Mouse (Mus musculus) monocyte, adult 2 months (primary cell): ENCODE results near the gene Gtpbp3.
"Not testable (repeated sequence)": the region's sequence is repeated elsewhere in the genome, so short reads cannot be mapped to it uniquely, and the experiment has no call there.

Source experiments
- DNase-seq, 2 experiments: peaks; one replicate each; pipeline ENCODE4 v3.0.0; 2022; ENCODE audit warnings: low spot score in 2 of 2, low read depth in 1 of 2

Gtpbp3 gene

DNA sequence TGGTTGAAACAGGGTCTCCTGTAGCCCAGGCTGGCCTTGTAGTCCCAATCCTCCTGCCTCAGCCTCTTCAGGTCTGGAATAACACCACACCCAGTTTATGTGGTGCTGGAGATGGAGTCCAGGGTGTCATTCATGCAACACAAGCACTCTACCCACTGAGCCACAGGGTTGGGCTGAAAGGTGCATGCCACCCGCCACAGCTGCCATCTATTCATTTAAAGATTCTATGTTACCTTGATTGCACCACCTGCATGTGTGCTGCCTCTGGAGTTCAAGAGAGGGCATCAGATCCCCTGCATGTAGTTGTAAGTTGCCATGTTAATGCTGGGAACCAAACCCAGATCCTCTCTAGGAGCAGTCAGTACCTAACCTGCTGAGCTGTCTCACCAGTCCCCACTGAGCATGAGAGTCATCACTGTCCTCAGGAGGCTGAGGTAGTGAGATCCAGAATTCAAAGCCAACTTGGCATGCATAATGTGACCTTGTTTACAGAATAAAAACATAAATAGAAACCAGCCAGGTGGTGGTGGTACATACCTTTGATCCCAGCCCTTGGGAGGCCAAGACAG, 9.3 kb downstream of the Gtpbp3 start:
- no peak for DNase-seq

GRCm38 (mm10) chr8:71497881-71498501, 10.1 kb downstream of the Gtpbp3 start:
- no peak for DNase-seq

DNA sequence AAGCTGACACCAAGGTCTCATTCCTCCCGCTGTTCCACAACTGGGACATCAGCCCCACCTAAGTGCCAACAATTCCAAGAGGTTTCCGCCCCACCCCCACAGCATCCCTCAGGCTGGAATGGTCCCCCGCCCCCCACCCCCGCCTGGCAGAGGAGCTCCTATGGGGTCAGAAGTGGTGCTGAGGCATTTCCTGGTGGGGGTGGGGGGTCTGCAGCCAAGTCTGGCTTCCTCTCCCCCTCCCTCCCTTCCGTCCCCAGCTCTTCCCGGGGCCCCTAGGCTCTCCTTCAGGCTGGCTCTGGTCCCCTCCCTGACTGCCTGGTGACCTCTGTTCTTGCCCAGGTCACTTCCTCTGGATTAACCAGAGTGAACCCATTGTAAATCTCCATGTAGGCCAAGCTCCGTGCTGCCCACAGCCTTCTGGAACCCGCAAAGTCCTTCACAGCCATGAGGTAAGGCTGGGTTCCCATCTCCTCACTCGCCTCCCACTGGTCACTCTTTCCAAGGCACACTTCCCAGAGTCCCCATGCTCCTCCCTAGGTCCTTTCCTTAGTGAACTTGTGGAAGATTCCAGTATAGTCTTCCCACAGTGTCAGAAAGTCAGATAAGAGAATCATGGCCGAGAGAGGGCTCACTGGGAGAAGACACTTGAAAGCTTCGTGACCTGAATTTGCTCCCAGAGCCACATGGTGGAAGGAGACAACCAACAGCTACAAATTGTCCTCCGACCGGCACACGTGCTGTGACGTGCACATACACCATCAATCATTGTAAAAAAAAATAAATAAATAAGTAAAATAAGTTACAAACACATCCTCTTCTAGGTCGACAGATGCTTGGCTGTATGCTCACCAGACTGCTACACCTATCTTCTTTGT, 11.2 kb downstream of the Gtpbp3 start:
- DNase-seq: no peak

DNA sequence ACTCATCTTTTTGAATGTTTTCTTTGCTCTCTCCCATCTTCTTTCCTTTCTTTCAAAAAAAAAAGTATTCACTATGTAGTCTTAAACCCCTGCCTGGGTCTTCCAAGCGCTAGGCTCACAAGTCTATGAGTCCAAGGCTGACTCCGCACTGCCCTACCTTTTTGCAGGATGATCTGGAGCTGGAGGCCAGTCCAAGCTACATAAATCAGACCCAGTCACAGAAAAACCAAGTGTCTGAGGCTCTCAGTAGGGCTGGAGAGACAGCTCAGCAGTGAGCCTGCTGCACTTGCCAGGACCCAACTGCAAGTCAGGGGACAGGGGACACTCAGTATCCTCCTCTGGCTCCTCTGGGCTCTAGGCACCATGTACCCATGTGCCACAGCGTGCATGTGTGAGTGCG, 16.4 kb downstream of the Gtpbp3 start:
- no peak for DNase-seq

DNA sequence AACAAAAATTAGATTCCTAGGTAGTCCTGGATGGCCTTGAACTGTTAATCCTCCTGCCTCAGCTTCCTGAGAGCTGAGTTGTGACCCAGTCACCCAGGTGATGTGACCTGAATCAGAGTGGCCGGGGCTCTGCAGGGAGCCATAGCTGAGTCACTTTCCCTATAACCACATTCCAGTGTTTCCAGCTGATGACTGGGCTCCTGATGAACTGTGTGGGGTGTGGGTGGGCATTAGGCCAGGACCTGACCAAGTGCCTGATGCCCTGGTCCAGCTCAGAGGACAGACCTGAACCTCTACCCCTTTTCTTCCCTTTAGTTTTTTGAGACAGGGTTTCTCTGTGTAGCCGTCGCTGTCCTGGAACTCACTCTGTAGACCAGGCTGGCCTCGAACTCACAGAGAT, 17.4 kb downstream of the Gtpbp3 start:
- no peak for DNase-seq

DNA sequence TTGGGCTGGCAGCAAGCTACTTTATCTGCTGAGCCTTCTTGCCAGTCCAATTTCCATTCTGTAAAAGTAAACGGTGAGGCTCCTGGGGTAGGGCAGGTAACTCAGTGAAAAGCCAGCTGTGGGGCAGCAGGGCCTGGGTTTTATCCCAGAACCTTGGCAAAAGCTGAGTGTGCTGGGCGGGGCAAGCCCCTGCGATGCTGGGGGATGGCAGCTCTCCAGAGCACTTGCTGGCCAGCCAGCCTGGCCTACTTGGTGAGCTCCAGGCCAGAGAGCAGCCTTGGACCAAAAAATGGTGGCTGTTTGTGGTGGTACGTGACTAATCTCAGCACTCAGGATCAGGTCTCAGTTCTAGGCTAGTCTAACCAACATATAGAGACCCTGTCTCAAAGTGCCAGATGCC, 18.1 kb downstream of the Gtpbp3 start:
- no peak for DNase-seq

- DNase-seq: no peak
Measured at GRCm38 (mm10) chr8:71507589-71508104, 19.7 kb downstream of the Gtpbp3 start.

- no peak for DNase-seq
Measured at GRCm38 (mm10) chr8:71509316-71509715, 21.4 kb downstream of the Gtpbp3 start.

DNA sequence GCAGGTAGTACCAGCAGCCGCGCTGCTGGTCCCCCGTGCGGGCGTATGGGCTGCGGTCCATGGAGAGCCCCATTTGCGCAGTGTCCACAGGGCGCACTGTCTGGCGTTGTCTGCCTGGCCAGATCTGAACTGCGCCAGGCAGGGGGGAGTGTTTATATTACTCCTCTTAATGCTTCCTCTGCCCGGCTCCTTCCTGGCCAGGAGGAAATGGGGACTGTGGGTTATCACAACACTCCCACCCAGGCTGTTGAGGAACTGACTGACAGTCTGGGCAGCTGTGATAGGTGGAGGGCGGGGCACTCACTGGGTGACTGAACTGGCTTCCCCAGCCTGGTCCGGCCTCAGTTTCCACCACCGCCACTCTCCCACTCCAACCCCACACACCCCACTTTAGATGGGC, 23.7 kb downstream of the Gtpbp3 start, which contains the start of gene Plvap:
Plvap (minus strand) TSS at position 109 of the 400 bp plus-strand sequence.
- no peak for DNase-seq

DNA sequence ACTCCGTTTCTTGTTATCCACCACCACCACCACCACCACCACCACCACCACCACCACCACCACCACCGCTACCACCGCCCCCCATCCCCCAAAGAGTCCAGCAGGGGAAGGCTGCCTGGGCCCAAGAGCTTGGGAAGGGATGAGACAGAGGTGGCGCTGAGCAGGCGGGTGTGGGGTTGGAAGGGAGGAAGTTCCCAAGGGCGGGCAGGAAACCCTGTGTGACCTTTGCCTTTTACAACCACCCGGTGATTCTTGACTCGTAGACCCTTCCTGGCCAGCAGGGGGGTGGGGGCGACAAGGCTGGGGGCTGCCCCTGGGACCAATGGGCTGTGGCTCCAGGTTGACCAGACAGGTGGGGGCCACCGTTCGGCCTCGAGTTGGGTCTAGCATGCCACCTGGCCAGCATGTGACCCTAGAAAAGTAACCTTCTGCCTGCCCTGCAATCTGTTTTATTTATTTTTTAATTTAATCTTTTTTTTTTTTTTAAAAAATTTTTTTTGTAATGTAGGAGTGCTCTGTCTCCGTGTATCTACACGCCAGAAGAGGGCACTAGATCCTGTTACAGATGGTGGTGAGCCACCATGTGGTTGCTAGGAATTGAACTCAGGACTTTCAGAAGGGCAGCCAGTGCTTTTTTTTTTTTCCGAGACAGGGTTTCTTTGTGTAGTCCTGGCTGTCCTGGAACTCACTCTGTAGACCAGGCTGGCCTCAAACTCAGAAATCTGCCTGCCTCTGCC, 25.3 kb downstream of the Gtpbp3 start:
- DNase-seq: no peak

DNA sequence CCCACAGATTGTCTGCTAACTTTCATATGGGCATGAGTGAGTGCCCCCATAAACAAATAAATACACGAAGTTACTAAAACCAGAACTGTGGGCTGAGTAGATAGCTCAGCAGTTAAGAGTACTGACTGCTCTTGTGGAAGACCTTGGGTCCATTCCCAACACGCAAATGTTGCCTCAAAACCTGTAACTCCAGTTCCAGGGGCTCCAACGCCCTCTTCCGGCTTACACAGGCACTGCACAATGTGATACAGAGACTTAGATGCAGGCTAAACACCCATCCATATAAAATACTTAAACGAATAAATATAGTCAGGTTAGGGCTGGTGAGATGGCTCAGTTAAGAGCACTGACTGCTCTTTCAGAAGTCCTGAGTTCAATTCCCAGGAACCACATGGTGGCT, 27.1 kb downstream of the Gtpbp3 start:
- no peak for DNase-seq

DNA sequence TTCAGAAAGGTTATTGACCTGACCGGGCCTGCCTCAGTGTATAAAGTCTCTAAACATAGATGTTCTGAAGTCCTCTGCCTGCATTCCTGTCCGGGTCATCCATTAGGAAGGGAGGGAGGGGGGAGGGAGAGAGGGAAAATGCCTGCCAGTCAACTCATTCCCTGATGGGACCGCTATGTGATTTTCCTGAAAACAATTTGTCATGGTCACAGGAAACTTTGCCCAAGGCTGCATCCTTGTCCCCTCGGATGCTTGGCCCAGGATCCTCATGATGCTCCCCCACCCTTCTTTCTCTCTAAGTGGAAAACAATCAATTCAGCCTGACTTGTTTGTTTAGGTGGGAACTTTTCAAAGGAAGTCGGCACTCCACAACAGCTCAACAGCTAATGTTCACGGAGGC, 28.9 kb downstream of the Gtpbp3 start:
- DNase-seq: no peak

DNA sequence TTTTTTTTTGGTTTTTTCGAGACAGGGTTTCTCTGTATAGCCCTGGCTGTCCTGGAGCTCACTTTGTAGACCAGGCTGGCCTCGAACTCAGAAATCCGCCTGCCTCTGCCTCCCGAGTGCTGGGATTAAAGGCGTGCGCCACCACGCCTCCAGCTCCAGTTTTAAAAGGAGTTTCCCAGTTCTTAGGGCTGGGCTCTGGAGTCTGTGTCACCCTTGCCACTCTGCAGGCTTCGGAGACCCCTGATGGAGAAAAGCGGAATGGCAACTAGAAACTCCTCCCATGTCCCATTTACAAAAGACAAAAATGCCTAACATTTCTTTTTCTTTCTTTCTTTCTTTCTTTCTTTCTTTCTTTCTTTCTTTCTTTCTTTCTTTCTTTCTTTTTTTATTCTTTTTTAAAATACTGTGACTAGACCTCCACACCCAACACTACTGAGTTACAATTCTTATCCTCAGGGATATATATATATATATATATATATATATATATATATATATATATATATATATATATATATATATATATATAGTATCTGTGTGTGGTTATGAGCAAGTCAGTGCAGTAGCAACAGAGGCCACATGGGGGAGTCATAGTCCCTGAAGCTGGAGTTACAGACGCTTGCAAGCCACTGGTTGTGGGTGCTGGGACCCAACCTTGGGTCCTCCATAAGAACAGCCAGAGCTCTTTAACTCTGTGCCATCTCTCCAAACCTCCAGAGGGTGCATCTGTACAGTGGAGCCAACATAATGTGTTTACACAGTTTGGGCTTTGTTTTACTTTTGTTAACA, 31.3 kb downstream of the Gtpbp3 start:
- not testable (repeated sequence) for DNase-seq

- peak; percentile 80 to 94 for DNase-seq
Measured at GRCm38 (mm10) chr8:71521634-71522033, 33.7 kb downstream of the Gtpbp3 start.

DNA sequence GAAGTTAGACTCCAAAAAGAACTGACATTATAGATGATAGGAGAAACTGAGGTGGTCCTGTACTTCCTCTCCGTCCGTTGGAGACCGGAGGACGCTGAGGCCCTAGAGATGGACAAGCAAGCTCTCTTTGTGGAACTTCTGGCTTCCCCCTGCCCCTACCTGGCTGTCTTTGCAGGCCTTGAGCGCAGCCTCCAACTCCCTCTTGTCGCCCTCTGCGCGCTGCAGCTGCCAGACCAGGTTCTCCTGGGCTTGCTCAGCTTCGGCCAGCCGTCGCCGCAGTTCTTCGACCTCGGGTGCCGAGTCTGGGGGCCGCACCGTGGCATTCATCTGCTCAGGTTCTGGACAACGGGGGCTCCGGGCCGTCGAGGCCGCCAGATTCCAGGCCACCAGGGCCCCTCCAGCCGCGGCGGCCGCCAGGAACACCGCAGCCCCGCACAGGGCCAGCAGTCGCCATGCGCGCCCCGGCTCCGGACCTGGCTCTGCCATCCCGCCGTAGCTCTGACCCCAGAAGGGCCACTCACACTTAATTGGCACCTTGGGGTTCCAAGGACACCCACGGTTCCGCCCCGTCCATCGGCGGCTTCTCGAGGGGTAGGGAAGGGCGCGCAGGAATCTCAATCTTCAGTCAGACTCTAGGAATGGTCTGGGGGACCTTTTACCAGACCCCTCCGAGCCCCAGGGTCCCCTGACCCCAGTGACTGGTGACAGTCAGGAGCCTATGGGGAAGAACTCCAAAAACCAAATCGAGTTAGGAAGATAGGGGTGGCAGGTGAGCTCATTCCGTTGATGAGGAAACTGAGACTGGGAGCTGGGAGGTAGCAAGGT, 37.5 kb downstream of the Gtpbp3 start, which contains the start of gene Ccdc194:
Ccdc194 (minus strand) TSS at position 486 of the 825 bp plus-strand sequence.
- DNase-seq: no peak

DNA sequence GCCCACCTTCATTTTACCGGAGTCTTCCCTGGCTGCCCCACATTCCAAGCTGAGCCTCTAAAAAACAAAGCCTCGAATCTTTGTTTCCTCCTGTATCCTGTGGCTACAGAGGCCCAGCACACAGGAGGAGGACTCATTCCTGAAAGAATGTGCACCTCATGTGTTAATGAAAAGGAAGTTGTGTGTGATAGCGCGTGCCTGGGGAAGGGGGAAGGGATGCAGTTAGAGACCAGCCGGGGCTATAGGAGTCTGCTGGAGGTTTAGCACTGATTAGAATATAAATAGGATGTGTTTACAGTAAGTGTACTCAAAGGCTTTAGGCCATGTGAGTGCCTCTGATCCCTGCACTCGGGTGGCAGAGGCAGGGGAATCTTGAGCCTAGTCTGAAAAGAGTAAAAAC, 38.4 kb downstream of the Gtpbp3 start:
- DNase-seq: no peak

DNA sequence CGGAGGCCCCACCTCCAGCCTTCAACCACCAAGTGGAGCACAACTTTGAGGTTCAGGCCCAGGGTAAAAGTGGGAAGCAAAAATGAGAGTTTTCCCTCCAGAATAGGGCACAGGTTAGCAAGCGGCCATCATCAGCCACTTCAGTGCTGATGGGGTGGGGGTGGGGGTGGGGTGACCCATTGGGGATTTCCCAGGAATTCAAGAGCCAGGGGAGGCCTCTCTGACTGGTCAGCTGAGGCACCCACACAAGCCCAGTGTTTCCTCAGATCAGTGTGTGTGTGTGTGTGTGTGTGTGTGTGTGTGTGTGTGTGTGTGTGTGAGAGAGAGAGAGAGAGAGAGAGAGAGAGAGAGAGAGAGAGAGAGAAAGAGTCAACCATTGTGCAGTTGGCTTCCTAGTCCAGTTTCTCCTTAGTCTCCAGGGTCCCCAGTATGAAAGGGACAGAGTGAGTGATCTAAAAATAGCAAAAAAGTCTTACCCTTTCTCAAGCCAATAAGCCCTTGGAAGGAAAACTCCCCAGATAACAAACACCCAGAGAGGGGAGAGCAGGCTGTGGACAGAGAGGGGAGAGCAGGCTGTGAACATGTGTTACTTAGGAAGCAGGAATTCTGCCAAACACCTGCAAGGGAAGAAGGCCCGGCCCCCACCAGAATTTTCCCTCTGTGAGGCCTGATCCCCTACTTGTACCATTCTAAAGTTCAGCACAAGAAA, 39.4 kb downstream of the Gtpbp3 start:
- DNase-seq: no peak

DNA sequence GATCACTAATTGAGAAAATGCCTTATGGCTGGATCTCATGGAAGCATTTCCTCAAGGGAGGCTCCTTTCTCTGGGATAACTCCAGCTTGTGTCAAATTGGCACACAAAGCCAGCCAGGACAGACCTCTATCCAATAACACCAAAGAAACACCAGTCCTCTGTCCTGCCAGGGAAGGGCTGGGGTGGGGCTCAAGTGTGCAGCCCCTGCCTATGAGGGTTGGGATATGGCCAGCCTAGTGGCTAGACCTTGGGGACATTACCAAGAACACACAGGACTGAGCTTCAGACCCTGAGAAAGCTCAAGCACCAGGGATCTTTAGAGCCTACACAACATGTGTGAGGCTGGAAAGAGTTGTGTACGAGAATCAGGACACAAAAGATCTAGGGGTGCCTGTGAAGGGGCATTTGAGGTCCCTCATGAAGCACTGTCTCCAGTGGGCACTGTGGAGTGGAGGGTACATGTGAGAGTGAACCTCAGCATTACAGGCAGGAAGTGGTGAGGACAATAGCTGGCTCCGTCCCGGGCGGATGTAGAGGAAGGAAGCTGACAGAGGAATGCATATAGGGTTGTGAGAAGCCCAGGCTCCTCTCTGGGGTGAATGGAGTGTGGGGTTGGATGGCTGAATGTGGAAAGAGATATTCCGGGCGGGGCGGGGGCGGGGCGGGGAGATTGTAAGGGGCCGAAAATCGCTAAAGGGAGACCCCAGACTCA, 40.6 kb downstream of the Gtpbp3 start:
- no peak for DNase-seq
